Mouse (Mus musculus): ENCODE measurements around the gene Paqr5. TPM values are rescaled to one million over a fixed set of nuclear protein-coding genes. Genes with fewer than 3 reads are reported as not detected.

The Paqr5 gene
- polyA plus RNA-seq, 1 experiment from 2014 or later: 0.38 TPM

DNA sequence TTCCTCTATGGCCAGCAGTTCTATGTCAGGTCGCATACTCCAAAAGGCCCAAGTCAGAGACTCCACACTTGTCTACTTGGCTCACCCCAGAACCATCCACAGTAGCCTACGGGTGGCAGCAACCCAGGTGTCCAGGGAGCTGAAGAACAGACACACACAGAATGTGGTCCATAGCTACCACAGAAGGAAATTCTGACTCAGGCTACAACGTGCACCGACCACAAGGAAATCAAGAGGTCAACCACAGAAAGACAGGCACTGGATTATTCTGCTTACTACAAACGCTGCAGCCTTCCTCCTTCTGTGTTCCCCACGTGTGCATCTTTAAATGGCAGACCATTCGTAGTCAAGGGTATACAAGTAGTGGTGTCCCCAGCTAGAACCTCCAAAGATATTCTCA lies 6.4 kb downstream of the Paqr5 start:
- H3K27ac ChIP-seq (replicated peaks; ENCODE audit: low read depth, low read length): no peak overlapping the region
- no peaks in the 10 kb centered on the region for H3K9me3 ChIP-seq (ENCODE audit: control insufficient read depth, low read length)
- H3K27me3 ChIP-seq (ENCODE audit: control insufficient read depth, insufficient read depth, low read length): no peaks in the 10 kb centered on the region
- H3K4me3 ChIP-seq (replicated peaks; ENCODE audit: low read depth, low read length): no peak overlapping the region
- no peak for ATAC-seq (ENCODE audit: low FRiP score, low TSS enrichment)
- DNase-seq: no peak
- no peaks in the 10 kb centered on the region for H3K4me1 ChIP-seq (ENCODE audit: control insufficient read depth, insufficient read depth, low read length)
- H3K4me2 ChIP-seq (ENCODE audit: low read length): no peak overlapping the region
- no peak overlapping the region for H3K9ac ChIP-seq (replicated peaks; ENCODE audit: low read length)
- H3K36me3 ChIP-seq (ENCODE audit: control insufficient read depth, insufficient read depth, low read length): no peaks in the 10 kb centered on the region
- WGBS: 80% methylated on average over 7 of the region's 7 CpGs

DNA sequence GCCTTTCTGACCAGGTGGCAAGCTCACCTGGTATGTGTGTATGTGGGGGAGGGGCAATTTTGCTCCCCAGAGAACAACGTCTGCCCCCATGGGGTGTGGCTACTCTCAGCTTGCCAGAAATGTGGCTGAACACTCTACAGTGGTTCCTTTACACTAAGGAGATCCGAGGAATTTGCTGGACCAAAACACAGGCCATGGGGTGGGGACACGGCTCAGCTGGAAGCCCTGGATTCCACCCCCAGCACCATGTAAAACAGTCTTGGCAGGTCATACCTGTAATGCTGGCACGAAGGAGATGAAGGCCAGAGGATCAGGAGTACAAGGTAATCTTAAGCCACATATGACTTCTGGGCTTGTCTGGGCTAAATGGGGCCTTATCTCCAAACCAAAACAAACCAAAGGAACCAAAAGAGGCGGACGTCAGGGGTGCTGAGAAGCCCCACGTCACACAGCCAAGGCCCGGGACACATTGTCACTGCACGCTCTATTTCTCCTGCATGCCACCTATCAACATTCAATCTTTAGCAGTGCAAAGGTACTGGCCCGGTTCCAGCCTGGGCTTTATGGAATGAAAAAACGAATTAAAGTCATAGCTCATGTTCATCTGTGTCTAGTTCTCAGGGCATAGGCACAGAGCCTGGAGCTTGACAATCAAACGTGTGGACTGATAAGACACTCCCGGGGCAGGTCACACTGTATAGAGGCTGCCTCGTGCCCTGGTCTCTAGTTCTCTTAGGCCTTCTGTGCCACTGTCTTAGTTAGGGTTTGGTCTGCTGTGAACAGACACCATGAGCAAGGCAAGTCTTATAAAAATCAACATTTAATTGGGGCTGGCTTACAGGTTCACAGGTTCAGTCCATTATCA lies 8.2 kb downstream of the Paqr5 start:
- DNase-seq: no peak
- WGBS: 88% methylated on average over 14 of the region's 14 CpGs
- no peak overlapping the region for H3K27ac ChIP-seq (replicated peaks; ENCODE audit: low read depth, low read length)
- H3K4me3 ChIP-seq (replicated peaks; ENCODE audit: low read depth, low read length): no peak overlapping the region
- no peaks in the 10 kb centered on the region for H3K4me1 ChIP-seq (ENCODE audit: control insufficient read depth, insufficient read depth, low read length)
- H3K36me3 ChIP-seq (ENCODE audit: control insufficient read depth, insufficient read depth, low read length): no peaks in the 10 kb centered on the region
- H3K9ac ChIP-seq (replicated peaks; ENCODE audit: low read length): no peak overlapping the region
- ATAC-seq (ENCODE audit: low FRiP score, low TSS enrichment): no peak
- H3K27me3 ChIP-seq (ENCODE audit: control insufficient read depth, insufficient read depth, low read length): no peaks in the 10 kb centered on the region
- H3K9me3 ChIP-seq (ENCODE audit: control insufficient read depth, low read length): no peaks in the 10 kb centered on the region
- no peak overlapping the region for H3K4me2 ChIP-seq (ENCODE audit: low read length)

DNA sequence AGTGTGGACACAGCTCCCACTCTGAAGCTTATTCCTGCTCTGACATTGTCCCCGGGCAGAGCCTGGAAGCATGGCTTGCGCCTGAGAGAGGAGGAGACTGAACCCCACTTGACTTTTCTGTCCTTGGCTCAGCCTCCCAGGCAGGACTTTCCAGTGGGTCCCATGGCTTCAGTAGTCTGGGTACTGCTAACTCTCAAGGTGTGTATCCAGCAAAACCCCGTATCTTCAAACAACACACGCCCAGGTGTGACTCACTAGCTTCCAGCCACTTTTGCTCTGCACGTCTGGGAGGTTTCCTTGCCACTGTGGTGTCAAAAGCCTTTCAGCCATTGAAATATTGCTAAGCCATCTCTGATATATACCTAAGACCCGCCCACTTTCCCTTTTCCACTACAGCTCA lies 9.3 kb downstream of the Paqr5 start:
- Histone ChIP-seq H3K4me1 (ENCODE audit: control insufficient read depth, insufficient read depth, low read length) (no peaks in the 10 kb centered on the region), H3K9ac (replicated peaks; ENCODE audit: low read length) (no peak overlapping the region), H3K36me3 (ENCODE audit: control insufficient read depth, insufficient read depth, low read length) (no peaks in the 10 kb centered on the region), H3K4me2 (ENCODE audit: low read length) (no peak overlapping the region), H3K27ac (replicated peaks; ENCODE audit: low read depth, low read length) (no peak overlapping the region), H3K9me3 (ENCODE audit: control insufficient read depth, low read length) (no peaks in the 10 kb centered on the region), H3K4me3 (replicated peaks; ENCODE audit: low read depth, low read length) (no peak overlapping the region), H3K27me3 (ENCODE audit: control insufficient read depth, insufficient read depth, low read length) (no peaks in the 10 kb centered on the region)
- DNase-seq: no peak
- ATAC-seq (ENCODE audit: low FRiP score, low TSS enrichment): no peak
- 86% methylated on average over 6 of the region's 6 CpGs for WGBS

DNA sequence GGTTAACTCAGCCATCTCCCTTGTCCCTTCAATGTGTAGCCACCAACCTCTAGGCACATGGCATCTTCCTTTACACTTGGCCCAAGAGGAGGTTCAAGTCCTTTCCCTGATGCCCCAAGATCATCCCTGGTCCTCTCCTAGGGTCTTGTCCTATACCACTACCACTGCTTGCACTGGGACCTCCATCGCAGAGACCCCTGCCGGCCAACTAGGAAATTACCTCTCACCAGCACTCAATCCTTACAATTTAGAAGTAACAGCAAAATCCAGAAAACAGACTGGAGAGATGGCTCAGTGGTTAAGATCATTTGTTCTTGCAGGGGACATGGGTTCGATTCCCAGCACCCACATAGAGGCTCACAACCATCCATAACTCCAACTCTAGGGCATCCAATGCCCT lies 11.2 kb downstream of the Paqr5 start:
- Histone ChIP-seq H3K4me3 (replicated peaks; ENCODE audit: low read depth, low read length) (no peak overlapping the region), H3K4me2 (ENCODE audit: low read length) (no peak overlapping the region), H3K9ac (replicated peaks; ENCODE audit: low read length) (no peak overlapping the region), H3K27me3 (ENCODE audit: control insufficient read depth, insufficient read depth, low read length) (no peaks in the 10 kb centered on the region), H3K9me3 (ENCODE audit: control insufficient read depth, low read length) (no peaks in the 10 kb centered on the region), H3K36me3 (ENCODE audit: control insufficient read depth, insufficient read depth, low read length) (no peaks in the 10 kb centered on the region), H3K27ac (replicated peaks; ENCODE audit: low read depth, low read length) (no peak overlapping the region), H3K4me1 (ENCODE audit: control insufficient read depth, insufficient read depth, low read length) (no peaks in the 10 kb centered on the region)
- DNase-seq (no peak), ATAC-seq (ENCODE audit: low FRiP score, low TSS enrichment) (no peak)
- WGBS: 62% methylated on average over 3 of the region's 3 CpGs

DNA sequence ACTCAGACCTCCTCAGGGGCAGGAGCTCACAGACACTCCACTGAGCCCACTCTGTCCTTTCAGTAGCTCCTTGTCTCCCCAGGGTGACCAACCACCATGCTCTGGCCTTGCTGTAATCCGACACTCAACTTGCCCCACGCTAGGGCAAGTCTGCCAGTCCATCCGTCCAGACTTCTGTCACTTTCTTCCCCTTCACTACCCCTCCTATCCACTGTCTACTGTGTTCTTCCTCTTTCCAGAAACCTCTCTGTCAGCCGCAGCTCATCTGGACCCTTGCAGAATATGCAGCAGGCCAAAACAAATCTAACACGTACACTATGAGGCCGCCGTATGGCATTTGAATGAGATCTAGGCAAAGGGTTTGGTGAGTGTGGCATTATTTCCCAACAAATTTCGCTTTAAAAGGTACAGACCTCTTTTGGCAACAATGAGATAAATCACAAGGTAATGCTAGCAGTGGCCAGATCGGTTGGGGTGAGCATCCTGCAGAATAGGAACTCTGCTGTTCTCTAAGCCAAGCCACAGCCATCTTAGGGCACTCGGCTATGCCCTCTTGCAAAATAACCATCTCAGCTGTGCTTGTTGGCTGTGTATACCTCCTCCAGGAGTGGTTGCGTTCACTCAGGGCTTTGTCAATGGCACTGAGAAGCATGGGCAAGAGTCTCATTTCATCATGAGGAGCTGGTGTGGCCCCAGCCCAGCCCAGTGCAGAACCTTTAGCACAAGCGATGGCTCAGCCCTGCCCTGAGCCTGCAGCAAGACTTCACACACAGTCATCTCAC lies 13.1 kb downstream of the Paqr5 start:
- ATAC-seq (ENCODE audit: low FRiP score, low TSS enrichment): no peak
- no peak overlapping the region for H3K9ac ChIP-seq (replicated peaks; ENCODE audit: low read length)
- no peak overlapping the region for H3K4me3 ChIP-seq (replicated peaks; ENCODE audit: low read depth, low read length)
- WGBS: 71% methylated on average over 12 of the region's 12 CpGs
- no peak overlapping the region for H3K4me2 ChIP-seq (ENCODE audit: low read length)
- H3K27me3 ChIP-seq (ENCODE audit: control insufficient read depth, insufficient read depth, low read length): no peaks in the 10 kb centered on the region
- no peaks in the 10 kb centered on the region for H3K9me3 ChIP-seq (ENCODE audit: control insufficient read depth, low read length)
- no peak for DNase-seq
- no peak overlapping the region for H3K27ac ChIP-seq (replicated peaks; ENCODE audit: low read depth, low read length)
- H3K36me3 ChIP-seq (ENCODE audit: control insufficient read depth, insufficient read depth, low read length): no peaks in the 10 kb centered on the region
- H3K4me1 ChIP-seq (ENCODE audit: control insufficient read depth, insufficient read depth, low read length): no peaks in the 10 kb centered on the region

DNA sequence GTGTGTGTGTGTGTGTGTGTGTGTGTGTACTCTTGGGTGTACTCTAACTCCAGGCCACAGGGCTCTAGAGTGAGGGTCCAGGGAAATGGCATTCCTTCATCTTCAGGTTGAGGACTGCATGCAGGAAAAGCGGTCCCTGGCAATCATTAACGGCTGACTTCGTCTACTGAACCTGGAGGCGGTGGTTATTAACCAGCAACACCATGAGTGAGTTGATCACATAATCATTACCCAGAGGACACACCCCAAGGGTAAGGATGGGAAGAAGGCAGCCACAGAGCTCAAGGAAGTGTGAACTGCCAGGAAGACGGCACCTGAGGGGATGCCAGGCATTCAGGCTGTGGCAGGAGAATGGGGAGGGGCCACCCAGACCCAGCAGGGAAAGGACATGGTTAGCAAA lies 18.3 kb downstream of the Paqr5 start:
- Histone ChIP-seq H3K36me3 (ENCODE audit: control insufficient read depth, insufficient read depth, low read length) (no peaks in the 10 kb centered on the region), H3K27me3 (ENCODE audit: control insufficient read depth, insufficient read depth, low read length) (no peaks in the 10 kb centered on the region), H3K4me2 (ENCODE audit: low read length) (no peak overlapping the region), H3K9ac (replicated peaks; ENCODE audit: low read length) (no peak overlapping the region), H3K4me3 (replicated peaks; ENCODE audit: low read depth, low read length) (no peak overlapping the region), H3K4me1 (ENCODE audit: control insufficient read depth, insufficient read depth, low read length) (peaks cover 3% of the 10 kb centered on the region; the same call in 1 of the 2 replicates), H3K9me3 (ENCODE audit: control insufficient read depth, low read length) (no peaks in the 10 kb centered on the region), H3K27ac (replicated peaks; ENCODE audit: low read depth, low read length) (no peak overlapping the region)
- DNase-seq (no peak), ATAC-seq (ENCODE audit: low FRiP score, low TSS enrichment) (no peak)
- WGBS: 86% methylated on average over 5 of the region's 5 CpGs

DNA sequence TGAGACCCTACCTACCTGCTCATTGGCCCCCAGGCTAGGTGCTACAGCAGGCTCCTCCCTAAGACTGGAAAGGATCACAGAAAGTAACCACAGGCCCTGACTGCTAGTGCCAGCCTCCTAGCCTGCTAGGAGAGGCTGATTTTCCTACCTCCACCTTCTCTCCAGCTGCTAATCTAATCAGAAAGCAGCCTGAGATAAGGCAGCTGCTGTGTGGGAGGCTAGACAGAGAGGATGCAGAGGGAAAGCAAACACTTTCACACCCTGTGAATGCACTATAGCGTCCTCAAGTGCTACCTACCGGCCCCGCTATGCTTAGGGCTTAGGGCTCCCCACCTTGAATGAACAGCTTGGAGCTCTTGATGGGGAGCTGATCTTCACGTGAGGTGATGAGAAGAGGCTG lies 19.6 kb downstream of the Paqr5 start:
- H3K36me3 ChIP-seq (ENCODE audit: control insufficient read depth, insufficient read depth, low read length): no peaks in the 10 kb centered on the region
- no peak overlapping the region for H3K9ac ChIP-seq (replicated peaks; ENCODE audit: low read length)
- no peak for ATAC-seq (ENCODE audit: low FRiP score, low TSS enrichment)
- H3K27me3 ChIP-seq (ENCODE audit: control insufficient read depth, insufficient read depth, low read length): no peaks in the 10 kb centered on the region
- no peak overlapping the region for H3K4me2 ChIP-seq (ENCODE audit: low read length)
- no peak overlapping the region for H3K4me3 ChIP-seq (replicated peaks; ENCODE audit: low read depth, low read length)
- H3K9me3 ChIP-seq (ENCODE audit: control insufficient read depth, low read length): no peaks in the 10 kb centered on the region
- WGBS: 74% methylated on average over 4 of the region's 4 CpGs
- peaks cover 4% of the 10 kb centered on the region; the same call in 1 of the 2 replicates for H3K4me1 ChIP-seq (ENCODE audit: control insufficient read depth, insufficient read depth, low read length)
- no peak overlapping the region for H3K27ac ChIP-seq (replicated peaks; ENCODE audit: low read depth, low read length)
- DNase-seq: no peak

DNA sequence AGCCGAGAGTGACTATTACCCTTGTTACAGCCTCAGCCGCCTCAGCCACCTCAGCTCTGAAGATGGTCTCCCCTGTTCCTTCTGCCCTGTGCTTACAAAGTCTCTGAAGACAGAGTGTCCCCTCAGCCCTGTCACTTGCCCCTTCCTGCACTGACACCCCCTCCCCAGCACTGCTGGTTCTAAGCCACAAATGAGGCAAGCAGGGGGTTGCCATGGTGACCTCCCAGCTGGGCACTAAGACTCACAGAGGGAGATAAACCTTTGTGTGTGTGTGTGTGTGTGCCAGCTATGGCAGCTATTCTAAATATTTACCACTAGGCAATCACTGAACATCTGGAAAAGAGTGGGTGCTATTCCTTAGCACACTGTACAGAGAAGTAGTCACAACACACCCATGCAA lies 23.0 kb downstream of the Paqr5 start:
- Histone ChIP-seq H3K4me2 (ENCODE audit: low read length) (no peak overlapping the region), H3K27me3 (ENCODE audit: control insufficient read depth, insufficient read depth, low read length) (no peaks in the 10 kb centered on the region), H3K4me1 (ENCODE audit: control insufficient read depth, insufficient read depth, low read length) (peaks cover 4% of the 10 kb centered on the region; the same call in 1 of the 2 replicates), H3K9ac (replicated peaks; ENCODE audit: low read length) (no peak overlapping the region), H3K27ac (replicated peaks; ENCODE audit: low read depth, low read length) (no peak overlapping the region), H3K9me3 (ENCODE audit: control insufficient read depth, low read length) (no peaks in the 10 kb centered on the region), H3K36me3 (ENCODE audit: control insufficient read depth, insufficient read depth, low read length) (no peaks in the 10 kb centered on the region), H3K4me3 (replicated peaks; ENCODE audit: low read depth, low read length) (no peak overlapping the region)
- ATAC-seq (ENCODE audit: low FRiP score, low TSS enrichment) (no peak), DNase-seq (peak; percentile 50)
- 27% methylated on average over 2 of the region's 2 CpGs for WGBS

All from midbrain, embryonic 14.5 days (tissue).